Mouse (Mus musculus) 3T3-L1 (cell line): ENCODE measurements around the gene Ddah2.
"Not testable (repeated sequence)": the region's sequence is repeated elsewhere in the genome, so short reads cannot be mapped to it uniquely, and the experiment has no call there.

Experiments
- DNase-seq: peaks from one replicate; pipeline ENCODE4 v3.0.0-alpha.2; 2015; ENCODE audit warnings: low read depth, low spot score

The Ddah2 gene

DNA sequence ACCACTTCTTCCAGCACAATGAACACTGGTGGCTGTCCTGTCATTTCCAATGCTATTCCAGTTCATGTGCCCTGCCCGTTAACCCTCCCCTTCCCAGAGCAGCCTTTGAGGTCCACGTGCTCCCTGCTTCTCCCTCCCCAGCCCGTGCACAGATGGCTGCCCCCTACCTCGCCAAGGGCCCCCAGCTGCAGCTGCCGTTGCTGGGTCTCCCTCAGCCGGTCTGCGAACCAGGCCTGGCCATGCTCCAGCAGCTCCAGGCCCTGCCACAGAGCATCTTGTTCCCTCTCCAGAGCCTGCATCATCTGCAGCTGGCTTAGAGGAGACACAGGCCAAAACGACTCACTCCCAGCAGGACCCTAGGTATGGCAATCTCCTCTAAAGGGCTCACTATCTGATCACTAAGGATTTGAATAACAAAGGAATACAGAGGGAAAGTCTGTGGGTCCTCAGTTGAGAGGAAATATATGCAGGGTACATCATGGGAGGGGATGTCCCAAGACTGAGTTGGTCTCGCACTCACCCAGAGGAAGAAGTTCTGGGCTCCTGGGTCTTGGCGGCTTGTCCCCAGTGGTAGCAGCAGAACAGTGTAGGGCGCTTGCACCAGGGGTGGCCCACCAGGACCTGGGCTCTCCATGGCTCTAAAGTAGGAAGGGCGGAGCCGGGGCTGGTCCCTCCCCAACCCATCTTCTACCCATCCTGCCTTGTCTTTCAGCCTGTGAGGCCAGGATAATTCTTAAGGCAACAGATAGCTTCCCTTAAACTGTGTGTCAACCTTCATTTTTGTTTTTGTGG, 31.4 kb upstream of the Ddah2 start, which contains the start of gene Sapcd1:
Gene Sapcd1, minus strand, starts transcription at position 740 of the 792 bp plus-strand sequence.
- no peak for DNase-seq

DNA sequence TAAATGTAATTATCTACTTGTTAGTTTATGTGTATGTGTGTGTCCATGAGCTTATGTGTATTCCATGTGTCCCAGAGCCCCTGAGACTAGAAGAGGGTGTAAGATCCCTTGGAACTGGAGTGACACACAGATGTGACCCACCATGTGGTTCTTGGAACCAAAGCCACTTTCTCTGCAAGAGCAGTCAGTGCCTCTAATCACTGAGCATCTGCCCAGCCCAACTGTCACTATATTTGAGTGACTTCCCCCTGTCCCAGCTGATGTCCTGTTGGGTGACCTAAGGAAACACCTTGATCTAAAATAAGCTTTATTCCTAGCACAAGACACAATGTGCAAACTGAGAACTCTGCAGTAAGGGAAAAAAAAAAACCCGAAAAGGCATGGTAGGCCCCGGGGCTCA, 30.5 kb upstream of the Ddah2 start:
- no peak for DNase-seq

DNA sequence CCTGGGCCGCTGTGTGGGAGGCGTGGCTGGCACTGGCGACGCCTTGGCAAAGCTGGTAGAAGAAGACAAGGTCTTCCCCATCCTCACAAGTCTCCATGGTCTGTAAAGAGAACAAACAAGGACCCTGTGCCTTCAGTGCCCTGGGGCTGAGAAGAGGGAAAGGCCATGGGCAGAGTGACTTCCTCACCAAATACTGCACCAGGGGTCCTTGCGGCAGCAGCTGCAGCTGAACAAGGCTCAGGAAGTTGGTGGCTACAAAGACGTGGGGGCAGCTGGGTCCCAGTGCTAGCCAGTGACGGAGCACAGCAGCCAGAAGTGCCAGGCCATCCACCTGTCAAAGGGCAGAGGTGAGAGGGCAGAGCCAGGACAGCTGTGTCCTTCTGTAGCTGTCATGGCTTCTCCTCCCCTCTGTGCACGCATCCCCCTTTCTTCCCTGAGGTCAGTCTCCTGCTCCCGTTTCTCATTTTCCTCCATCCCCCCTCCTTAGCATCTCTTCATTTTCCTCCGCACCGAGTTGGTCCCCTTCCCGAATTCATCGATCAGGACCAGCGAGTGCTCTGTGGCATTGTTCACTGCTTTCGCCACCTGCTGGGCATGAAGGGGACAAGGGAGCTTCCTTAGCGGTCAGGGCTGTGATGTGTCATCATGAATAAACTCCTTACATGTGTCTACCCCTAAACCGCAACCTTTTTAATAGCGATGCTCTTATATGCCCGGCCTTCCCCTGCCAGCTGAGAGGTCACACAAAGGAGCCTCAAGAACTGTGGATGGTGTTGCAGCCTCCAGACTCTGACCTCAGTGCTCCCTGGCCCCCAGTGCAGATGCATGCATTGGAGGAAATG, 28.9 kb upstream of the Ddah2 start:
- DNase-seq = no peak

DNA sequence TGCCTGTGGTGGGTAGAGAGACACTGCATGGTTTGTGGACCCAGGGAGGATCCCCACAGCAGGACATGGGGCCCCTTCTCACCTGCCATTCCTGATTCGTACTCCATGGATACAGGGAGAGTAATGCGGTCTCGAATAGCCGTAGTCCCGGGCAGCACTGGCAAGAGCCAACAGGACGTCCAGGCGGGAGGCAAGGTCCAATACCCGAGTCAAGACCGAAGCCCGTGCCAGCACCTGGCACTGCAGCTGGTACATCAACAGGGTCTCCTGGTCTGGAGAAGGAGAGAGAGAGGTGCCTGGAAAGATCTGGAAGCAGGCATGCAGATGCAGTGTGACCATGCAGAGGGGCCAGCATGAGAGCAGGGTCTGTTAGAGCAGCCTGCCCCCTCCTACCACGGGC, 27.6 kb upstream of the Ddah2 start:
- no peak for DNase-seq

DNA sequence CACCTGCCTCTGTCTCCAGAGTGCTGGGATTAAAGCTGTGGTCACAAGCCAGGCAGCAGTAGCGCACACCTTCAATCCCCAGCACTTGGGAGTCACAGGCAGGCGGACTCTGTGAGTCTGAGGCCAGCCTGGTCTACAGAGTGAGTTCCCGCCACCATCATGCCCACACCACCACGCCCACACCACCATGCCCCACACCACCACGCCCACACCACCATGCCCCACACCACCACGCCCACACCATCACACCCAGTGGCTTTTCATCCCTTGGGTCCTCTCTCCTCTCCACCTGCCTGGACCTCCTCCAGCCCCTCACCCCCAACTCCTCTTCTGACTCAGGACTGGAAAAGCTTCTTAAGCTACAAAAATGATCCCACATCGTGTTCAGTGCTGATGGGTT, 27.0 kb upstream of the Ddah2 start:
- no peak for DNase-seq

DNA sequence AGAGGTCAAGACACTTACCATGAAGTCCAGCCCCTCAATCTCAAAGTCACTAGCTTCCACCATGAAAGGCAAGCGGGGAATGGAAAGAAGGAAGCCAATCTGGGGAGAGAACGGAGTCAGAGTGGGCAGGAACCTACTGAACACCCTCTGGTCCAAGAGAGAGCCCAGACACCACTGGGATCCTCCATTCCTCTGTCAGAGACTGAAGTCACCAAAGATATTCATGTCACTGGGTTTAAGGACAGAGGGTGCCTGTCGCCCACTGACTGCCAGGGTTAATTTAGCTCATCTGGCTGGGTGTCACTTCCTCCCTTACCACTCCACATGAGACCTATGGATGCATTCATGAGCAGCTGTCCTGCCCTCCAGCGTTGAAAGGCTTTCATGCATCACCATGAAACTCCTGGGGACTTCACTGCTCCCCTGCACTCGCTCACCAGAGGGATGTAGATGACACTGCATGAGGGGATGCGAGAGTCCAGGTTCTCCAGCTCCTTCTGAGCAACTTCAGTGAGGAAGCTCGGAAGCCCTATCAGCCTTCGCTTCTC, 26.4 kb upstream of the Ddah2 start:
- DNase-seq = no peak

DNA sequence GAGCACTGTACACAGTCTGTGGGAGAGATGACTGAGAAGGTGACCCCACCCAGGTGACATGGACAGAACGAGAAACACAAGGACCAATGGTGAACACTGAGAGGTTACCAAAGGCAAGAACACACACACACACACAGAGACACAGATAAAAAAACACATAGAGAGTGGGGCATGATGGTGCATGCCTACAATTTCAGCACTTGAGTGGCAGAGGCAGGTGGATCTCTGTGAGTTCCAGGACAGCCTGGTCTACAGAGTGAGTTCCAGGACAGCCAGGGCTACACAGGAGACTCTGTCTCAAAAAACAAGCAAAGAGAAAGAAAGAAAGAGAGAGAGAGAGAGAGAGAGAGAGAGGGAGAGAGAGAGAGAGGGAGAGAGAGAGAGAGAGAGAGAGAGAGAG, 25.1 kb upstream of the Ddah2 start:
- not testable (repeated sequence) for DNase-seq

DNA sequence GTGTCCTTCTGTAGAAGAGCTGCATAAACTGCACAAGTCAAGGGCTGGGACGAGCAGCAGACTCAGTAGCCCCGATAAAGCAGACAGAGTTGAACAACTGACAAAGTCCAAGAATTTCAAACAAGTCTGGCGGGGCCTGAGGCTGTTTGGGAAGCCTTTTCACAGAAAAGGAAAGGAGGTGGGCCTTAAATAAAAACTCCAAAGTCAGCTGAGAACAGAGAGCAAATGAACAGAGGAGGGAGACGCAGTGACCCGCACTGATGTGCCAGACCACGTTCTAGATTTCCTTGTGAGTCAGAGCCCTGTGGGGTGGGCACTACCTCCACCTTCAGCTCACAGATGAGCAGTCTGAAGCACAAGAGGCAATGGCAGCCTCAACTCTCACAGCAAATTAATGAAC, 23.9 kb upstream of the Ddah2 start:
- DNase-seq = no peak

DNA sequence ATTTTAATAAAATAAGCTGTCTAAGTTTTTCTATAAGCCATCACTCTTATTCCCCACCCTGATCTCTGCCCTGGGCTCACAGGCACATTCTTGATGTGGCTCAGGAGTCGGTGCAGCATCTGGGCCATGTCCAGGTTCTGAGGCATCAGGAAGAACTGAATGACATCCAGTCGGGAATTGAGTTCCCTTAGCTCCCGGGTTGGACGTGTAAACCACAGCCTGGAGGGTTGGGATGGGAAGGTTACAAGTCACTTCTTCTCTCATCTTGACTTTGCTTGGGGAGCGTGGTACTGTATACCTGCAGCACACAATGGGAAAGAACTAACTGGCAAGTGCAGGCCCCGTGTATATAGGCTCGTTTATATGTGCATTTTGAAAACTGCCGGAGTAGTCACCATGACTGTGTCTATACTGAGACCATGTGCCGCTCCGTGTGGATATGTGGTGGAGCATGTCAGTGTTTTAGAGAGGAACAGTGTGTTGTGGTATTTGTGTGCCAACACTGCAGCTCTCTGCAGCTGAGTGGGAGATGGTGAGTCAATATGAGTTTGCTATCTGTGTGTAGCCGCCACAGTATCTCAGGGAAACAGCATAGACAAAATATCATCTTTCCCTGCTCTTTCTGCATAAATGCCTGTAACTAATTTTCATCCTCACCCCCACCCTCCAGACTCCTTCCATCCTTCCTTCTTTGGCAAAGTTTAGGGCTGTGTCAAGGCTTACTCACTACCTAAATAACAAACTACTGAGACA, 19.5 kb upstream of the Ddah2 start:
- peak; percentile 91 for DNase-seq

DNA sequence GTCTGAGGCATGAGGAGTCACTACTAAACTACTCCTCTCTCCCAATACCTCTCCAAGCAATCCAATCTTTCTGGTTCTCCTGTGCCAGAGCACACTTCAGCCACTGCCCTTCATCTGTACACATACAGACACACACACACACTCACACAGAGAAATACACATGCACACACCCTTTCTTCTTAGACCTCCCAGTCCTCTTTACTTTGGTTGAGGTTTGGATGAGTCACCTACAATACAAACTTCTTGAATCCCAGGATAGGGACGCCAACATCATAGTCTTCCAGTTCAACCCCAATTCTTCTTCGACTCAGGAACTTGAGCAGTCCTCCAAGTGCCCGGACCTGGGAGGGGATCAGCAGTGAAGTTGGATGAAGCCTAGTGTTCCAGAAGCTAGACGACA, 15.0 kb upstream of the Ddah2 start:
- peak; percentile 60 for DNase-seq

DNA sequence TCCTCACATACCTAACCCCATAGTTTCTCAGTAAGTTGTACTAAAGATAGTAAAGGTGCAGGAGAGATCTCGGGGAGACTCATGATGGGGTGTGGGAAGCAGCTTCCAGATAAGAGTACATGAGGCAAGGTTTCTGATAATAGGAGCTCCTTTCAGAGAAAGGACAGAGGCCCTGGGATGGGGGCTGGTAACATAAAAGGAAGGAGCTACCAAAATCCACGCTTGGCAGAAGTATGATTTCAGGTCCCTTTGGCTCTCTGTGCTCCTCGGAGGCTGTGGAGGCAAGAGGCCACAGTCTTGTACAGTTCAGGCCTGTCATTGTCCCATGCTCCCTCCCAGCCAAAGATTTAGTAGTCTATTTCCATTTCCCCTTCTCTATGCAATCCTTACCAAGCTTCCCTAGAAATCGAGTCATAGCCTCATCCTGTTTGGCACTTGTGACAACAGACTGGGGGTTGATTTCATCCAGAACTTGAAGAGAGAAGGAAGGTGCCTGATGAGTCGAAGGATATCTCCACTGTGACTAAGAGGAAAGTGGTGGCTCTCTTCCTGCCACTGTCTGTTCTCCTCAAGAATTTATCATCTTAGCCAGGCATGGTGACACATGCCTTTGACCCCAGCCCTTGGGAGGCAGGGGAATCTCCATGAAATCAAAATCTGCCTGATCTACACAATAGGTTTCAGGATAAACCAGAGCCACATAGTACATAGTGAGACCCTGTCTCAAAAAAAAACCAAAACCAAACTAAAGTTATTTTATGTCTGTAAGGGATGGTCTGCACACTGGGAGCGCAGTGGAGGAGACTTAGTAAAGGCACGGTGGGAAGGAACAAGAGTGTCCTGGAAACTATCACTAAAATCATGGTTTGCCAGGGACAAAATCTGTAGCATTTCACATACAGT, 13.7 kb upstream of the Ddah2 start:
- DNase-seq = peak; percentile 60

DNA sequence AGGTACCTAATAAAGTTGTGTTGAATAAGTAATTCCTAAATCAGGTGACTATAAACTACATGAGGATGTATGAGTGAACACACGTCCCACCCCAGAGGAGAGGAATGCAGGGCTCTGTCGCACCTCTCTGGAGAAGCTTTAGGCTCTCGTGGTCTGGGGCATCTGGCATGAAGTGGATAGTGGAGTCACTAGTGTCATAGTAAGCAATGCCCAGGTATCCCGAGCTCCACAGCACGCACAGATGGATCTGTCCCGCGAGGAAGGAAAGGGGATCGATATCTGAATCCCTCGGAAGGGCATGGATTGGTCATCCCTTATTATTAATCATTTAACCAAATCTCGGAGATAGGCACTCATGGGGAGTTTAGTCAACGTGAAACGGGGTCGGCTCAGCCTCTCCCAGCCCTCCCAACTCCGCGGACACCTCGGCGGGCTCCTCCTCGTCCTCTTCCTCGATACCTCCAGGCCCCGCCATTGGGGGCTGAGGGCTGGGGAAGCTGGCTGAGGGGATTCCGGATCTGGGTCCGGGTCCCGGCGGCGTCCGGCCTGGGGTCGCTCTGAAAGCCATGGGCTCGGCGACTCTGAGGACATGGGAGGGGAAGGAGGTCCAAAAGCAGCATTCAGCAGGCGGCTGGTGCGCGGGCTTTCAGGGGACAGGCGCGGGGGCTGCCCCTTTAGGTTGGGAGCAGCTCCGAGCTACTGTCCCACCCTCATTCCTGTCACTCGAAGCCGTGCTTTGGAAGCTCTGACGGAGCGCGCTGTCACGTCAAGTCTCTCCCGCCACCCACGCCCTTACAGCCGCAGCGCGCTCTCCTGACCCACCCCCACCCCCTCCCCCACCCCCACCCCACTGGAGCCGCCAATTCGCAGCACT, 12.8 kb upstream of the Ddah2 start:
- no peak for DNase-seq

DNA sequence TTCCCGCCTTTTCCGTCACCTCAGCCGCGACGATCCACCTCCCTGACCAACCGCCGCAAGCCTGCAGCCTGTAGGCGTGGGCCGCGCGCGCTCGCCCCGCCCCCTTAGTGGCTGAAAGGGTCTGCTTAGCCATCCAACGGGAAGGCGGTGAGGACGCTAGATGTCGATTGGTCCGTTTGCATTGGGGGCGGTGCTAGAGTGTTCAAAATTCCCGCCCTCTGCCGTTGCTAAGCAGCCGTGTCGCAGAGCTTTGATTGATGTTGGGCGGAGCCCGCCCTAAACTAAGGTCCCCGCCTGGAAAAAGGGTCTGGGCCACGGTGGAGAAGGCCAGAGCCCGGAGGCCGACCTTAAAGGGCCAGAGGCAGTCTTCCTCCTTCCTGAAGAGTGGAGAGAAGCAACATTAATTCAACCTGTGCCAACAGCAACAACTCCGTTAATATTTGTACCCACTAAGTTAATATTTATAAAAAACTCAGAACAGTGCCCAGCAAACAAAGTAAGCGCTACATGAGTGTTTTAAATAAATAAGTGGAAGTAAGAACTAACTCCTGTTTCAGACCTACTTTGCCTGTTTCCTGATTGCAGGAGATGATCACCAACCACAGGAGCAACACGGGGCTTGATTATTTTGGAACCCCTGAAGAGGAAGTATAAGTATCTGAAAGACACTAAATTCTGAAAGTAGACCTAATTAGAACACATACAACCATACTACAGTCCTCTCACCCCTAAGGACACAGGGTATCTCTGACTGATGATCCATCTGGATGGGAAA, 12.0 kb upstream of the Ddah2 start, which contains the start of gene Msh5:
Gene Msh5, minus strand, starts transcription at position 65 of the 775 bp plus-strand sequence.
- peak; percentile 97 for DNase-seq

DNA sequence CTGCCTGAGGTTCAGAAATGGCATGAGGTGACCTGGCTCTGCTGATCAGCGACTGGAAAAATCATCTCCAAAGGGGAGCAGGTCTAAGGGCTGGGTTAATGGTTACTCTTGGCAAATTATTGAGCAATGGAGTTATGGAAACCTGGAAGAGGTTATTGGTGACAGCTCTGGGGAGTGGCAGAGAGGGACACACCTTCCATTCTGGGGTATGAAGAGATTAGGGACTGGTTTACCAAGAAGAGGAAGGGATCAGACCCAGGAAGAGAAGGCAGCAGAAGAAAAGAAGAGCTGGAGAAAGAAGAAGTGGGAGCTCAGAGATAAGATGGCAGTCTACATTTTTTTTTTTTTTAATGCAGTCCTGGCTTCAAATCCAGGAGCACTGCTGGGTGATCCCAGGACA, 11.1 kb upstream of the Ddah2 start:
- no peak for DNase-seq

DNA sequence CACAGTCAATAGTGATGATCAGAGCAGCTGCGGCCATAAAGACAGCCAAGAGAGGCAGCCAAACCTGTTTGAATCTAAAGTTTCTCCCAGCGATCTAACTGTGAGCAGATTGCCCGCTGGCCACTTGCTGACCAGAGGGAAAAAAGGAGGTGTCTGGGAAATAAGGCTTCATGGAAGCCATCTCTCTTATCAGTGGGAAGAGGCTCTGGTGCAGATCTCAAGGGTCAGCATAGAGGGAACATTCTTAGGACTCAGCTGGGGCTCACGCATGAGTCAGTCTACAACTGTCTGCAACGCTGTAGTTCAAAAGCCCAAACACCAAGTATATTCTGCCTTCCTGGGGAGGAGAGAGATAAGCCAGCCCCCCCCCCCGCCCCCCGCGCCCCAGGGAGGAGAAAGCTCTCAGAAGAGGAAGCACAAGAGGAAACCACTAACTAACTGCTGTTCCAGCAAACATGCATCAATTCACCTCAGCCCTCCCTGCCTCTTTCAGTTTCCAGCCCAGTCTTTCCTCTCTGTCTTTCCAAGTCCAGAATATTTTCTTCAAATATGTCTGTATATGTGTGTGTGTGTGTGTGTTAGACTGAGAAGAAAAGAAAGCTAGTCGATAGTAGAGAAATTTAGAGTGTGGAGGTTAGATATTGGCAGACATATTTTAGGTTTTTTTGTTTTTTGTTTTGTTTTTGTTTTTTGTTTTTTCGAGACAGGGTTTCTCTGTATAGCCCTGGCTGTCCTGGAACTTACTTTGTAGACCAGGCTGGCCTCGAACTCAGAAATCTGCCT, 10.5 kb upstream of the Ddah2 start:
- DNase-seq = peak; percentile 68

DNA sequence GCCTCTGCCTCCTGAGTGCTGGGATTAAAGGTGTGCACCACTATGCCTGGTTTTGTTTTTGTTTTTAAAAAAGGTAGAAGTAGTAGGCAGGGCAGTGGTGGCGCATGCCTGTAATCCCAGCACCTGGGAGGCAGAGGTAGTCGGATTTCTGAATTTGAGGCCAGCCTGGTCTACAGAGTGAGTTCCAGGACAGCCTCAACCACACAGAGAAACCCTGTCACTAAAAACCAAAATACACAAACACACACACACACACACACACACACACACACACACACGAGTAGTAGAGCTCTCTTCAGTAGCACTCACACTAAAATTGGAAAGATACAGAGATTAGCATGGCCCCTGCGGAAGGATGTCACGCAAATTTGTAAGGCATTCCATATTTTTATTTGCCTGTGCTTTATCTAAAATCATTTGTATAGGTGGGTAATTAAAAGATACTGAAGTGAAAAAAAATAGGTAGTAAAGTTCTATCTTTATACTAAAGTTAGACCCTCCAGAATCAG, 9.8 kb upstream of the Ddah2 start:
- no peak for DNase-seq

DNA sequence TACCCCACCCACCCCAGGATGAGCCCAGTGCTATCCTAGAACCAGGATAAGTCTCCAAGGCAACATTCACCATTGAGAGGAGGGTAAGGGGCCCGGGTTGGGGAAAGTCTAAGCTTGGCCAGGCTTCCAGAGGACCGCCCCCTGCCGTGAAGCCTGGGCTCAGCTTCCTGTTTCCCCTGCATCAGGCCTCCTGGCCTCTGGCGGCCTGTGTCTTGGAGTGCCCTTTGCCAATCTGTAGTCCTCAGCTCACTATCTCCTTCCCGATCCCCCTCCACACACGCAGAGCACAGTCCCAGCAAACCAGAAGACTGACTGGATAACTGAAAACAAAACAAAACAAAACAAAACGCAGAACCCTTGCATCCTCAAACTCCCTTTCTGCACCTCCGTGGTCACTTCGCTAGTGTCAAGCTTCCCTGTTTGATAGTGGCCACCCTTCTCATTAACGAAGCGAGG, 9.2 kb upstream of the Ddah2 start, which contains the start of gene Clic1:
Gene Clic1, plus strand, starts transcription at position 406 of the 456 bp plus-strand sequence.
- DNase-seq = peak; percentile 85
